Mouse (Mus musculus): ENCODE data around the gene Col16a1. TPM values are rescaled to one million over a fixed set of nuclear protein-coding genes. Genes with fewer than 3 reads are reported as not detected.
A peak's percentile ranks its signal among the peaks of the same experiment; 100 is the strongest.

Col16a1 gene
- polyA plus RNA-seq, 1 experiment from 2014 or later, result 59.5 TPM

- Histone ChIP-seq H3K9ac (peak overlapping the region; percentile 29; the same call in 1 of the 2 replicates), H3K27ac (ENCODE audit: low read depth) (no peak overlapping the region), H3K36me3 (ENCODE audit: insufficient read depth) (no peaks in the 10 kb centered on the region), H3K4me2 (peak overlapping the region; percentile 67), H3K27me3 (ENCODE audit: insufficient read depth, low read length) (peaks cover 41% of the 10 kb centered on the region), H3K9me3 (ENCODE audit: low read depth, low read length) (no peaks in the 10 kb centered on the region), H3K4me3 (ENCODE audit: low read depth, low read length) (peak overlapping the region; percentile 32), H3K4me1 (ENCODE audit: insufficient read depth) (no peaks in the 10 kb centered on the region; the same call in 1 of the 2 replicates)
- peak; percentile 94 for TF ChIP-seq CTCF (IDR thresholded peaks at IDR 0.05; ENCODE audit: low read depth)
- peak; percentile 86 for DNase-seq
- WGBS, result 1% methylated on average over 55 of the region's 57 CpGs
- ATAC-seq (ENCODE audit: insufficient read depth), result peak; percentile 75
Observed at GRCm38 (mm10) chr4:130138441-130139213, 91.0 kb downstream of the Col16a1 start.

GRCm38 (mm10) chr4:130139214-130139492, 91.5 kb downstream of the Col16a1 start, which contains the start of gene Hcrtr1:
Hcrtr1 (minus strand) TSS chr4:130139359.
- H3K9ac ChIP-seq, result peak within 1 kb of the TSS; percentile 29; the same call in 1 of the 2 replicates
- H3K36me3 ChIP-seq (ENCODE audit: insufficient read depth), result no peaks in the 10 kb centered on the region
- peak within 1 kb of the TSS; percentile 67 for H3K4me2 ChIP-seq
- H3K4me1 ChIP-seq (ENCODE audit: insufficient read depth), result no peaks in the 10 kb centered on the region; the same call in 1 of the 2 replicates
- no peaks in the 10 kb centered on the region for H3K9me3 ChIP-seq (ENCODE audit: low read depth, low read length)
- H3K27me3 ChIP-seq (ENCODE audit: insufficient read depth, low read length), result peaks cover 41% of the 10 kb centered on the region
- no peak for TF ChIP-seq CTCF (IDR thresholded peaks at IDR 0.05; ENCODE audit: low read depth)
- DNase-seq, result no peak
- no peak within 1 kb of the TSS for H3K27ac ChIP-seq (ENCODE audit: low read depth)
- ATAC-seq (ENCODE audit: insufficient read depth), result 0 out of 2 replicates have a peak, but pooled peaks have one; percentile 4
- WGBS, result 1% methylated on average over 15 of the region's 15 CpGs
- H3K4me3 ChIP-seq (ENCODE audit: low read depth, low read length), result peak within 1 kb of the TSS; percentile 32

GRCm38 (mm10) chr4:130140992-130141402, 93.4 kb downstream of the Col16a1 start:
- Histone ChIP-seq H3K4me2 (no peak overlapping the region), H3K4me3 (ENCODE audit: low read depth, low read length) (no peak overlapping the region), H3K4me1 (ENCODE audit: insufficient read depth) (no peaks in the 10 kb centered on the region; the same call in 1 of the 2 replicates), H3K9me3 (ENCODE audit: low read depth, low read length) (no peaks in the 10 kb centered on the region), H3K27me3 (ENCODE audit: insufficient read depth, low read length) (peaks cover 41% of the 10 kb centered on the region), H3K9ac (no peak overlapping the region), H3K27ac (ENCODE audit: low read depth) (no peak overlapping the region), H3K36me3 (ENCODE audit: insufficient read depth) (no peaks in the 10 kb centered on the region)
- ATAC-seq (ENCODE audit: insufficient read depth) (no peak), DNase-seq (no peak)
- no peak for TF ChIP-seq CTCF (IDR thresholded peaks at IDR 0.05; ENCODE audit: low read depth)
- WGBS, result 40% methylated on average over 9 of the region's 9 CpGs

GRCm38 (mm10) chr4:130141786-130142185, 94.1 kb downstream of the Col16a1 start:
- no peak for ATAC-seq (ENCODE audit: insufficient read depth)
- H3K27me3 ChIP-seq (ENCODE audit: insufficient read depth, low read length), result peaks cover 41% of the 10 kb centered on the region
- WGBS, result 32% methylated on average over 3 of the region's 3 CpGs

GRCm38 (mm10) chr4:130148405-130148804, 100.8 kb downstream of the Col16a1 start:
- 72% methylated on average over 10 of the region's 10 CpGs for WGBS
- no peak overlapping the region for H3K27ac ChIP-seq (ENCODE audit: low read depth)
- ATAC-seq (ENCODE audit: insufficient read depth) (no peak), DNase-seq (no peak)
- H3K27me3 ChIP-seq (ENCODE audit: insufficient read depth, low read length), result peaks cover 7% of the 10 kb centered on the region; the same call in 1 of the 2 replicates
- H3K9ac ChIP-seq, result no peak overlapping the region
- no peaks in the 10 kb centered on the region for H3K36me3 ChIP-seq (ENCODE audit: insufficient read depth)
- TF ChIP-seq CTCF (IDR thresholded peaks at IDR 0.05; ENCODE audit: low read depth), result no peak
- no peak overlapping the region for H3K4me2 ChIP-seq
- no peaks in the 10 kb centered on the region for H3K4me1 ChIP-seq (ENCODE audit: insufficient read depth)
- H3K4me3 ChIP-seq (ENCODE audit: low read depth, low read length), result no peak overlapping the region
- H3K9me3 ChIP-seq (ENCODE audit: low read depth, low read length), result no peaks in the 10 kb centered on the region

More at GRCm38 (mm10) chr4:130141786-130142185, 94.1 kb downstream of the Col16a1 start:
- H3K4me2 ChIP-seq, result no peak overlapping the region
- no peak overlapping the region for H3K9ac ChIP-seq
- no peak for DNase-seq
- no peak for TF ChIP-seq CTCF (IDR thresholded peaks at IDR 0.05; ENCODE audit: low read depth)
- H3K36me3 ChIP-seq (ENCODE audit: insufficient read depth), result no peaks in the 10 kb centered on the region
- H3K27ac ChIP-seq (ENCODE audit: low read depth), result no peak overlapping the region
- no peaks in the 10 kb centered on the region for H3K9me3 ChIP-seq (ENCODE audit: low read depth, low read length)
- H3K4me1 ChIP-seq (ENCODE audit: insufficient read depth), result no peaks in the 10 kb centered on the region; the same call in 1 of the 2 replicates
- no peak overlapping the region for H3K4me3 ChIP-seq (ENCODE audit: low read depth, low read length)

Other genes with a start within 250 kb of the Col16a1 start
- gene Ptp4a2, start 236.6 kb upstream of the Col16a1 start, polyA plus RNA-seq (2014; fragmentation: Nextera tagmentation; extraction: Ambion mirVana), result 291 and 336 TPM in 2 replicates
- 0.05 TPM in 1 of 2 replicates, not detected in the other for gene Spocd1, start 118.6 kb upstream of the Col16a1 start, polyA plus RNA-seq (2014; fragmentation: Nextera tagmentation; extraction: Ambion mirVana)
- gene Adgrb2, start 63.0 kb upstream of the Col16a1 start, polyA plus RNA-seq (2014; fragmentation: Nextera tagmentation; extraction: Ambion mirVana), result 2.0 TPM in 2 replicates
- gene Pef1, start 54.7 kb downstream of the Col16a1 start, polyA plus RNA-seq (2014; fragmentation: Nextera tagmentation; extraction: Ambion mirVana), result 68.9 and 69.4 TPM in 2 replicates
- gene Hcrtr1, start 91.5 kb downstream of the Col16a1 start, polyA plus RNA-seq (2014; fragmentation: Nextera tagmentation; extraction: Ambion mirVana), result 0.14 and 0.39 TPM in 2 replicates
- gene Tinagl1, start 127.3 kb downstream of the Col16a1 start, polyA plus RNA-seq (2014; fragmentation: Nextera tagmentation; extraction: Ambion mirVana), result 29.6 and 30.3 TPM in 2 replicates
- gene Gm853, start 174.6 kb downstream of the Col16a1 start, polyA plus RNA-seq (2014; fragmentation: Nextera tagmentation; extraction: Ambion mirVana), result not detected in 2 replicates
- gene Serinc2, start 231.4 kb downstream of the Col16a1 start, polyA plus RNA-seq (2014; fragmentation: Nextera tagmentation; extraction: Ambion mirVana), result 18.2 and 22.2 TPM in 2 replicates